Mouse (Mus musculus): Measurements from ENCODE around the gene 4930555G01Rik. TPM values are rescaled to one million over a fixed set of nuclear protein-coding genes. Genes with fewer than 3 reads are reported as not detected.
A peak's percentile ranks its signal among the peaks of the same experiment; 100 is the strongest.
"Not testable (repeated sequence)": the region's sequence is repeated elsewhere in the genome, so short reads cannot be mapped to it uniquely, and the experiment has no call there.

Gene 4930555G01Rik
- not detected in 2 replicates for polyA plus RNA-seq (2012; ENCODE audit: insufficient read depth, insufficient read length, low replicate concordance, missing spikeins)

- H3K4me3 ChIP-seq (ENCODE audit: insufficient read depth, low read depth, low read length); H3K4me1 ChIP-seq (ENCODE audit: control insufficient read depth, insufficient read depth, low read length); H3K27ac ChIP-seq (ENCODE audit: insufficient read depth, low read depth, low read length): not testable (repeated sequence)
- WGBS, result no CpG with 5 or more reads among the region's 3 CpGs
These were observed at the start of gene 4930555G01Rik for GRCm38 (mm10) chr14:5050329-5050728. Gene 4930555G01Rik, plus strand, starts transcription at chr14:5050629.

- not testable (repeated sequence) for H3K4me3 ChIP-seq (ENCODE audit: insufficient read depth, low read depth, low read length); H3K27ac ChIP-seq (ENCODE audit: insufficient read depth, low read depth, low read length); H3K4me1 ChIP-seq (ENCODE audit: control insufficient read depth, insufficient read depth, low read length)
- WGBS, result 77% methylated on average over 1 of the region's 2 CpGs
These were observed 34.8 kb upstream of the 4930555G01Rik start, which contains the start of gene Gm3298 for GRCm38 (mm10) chr14:5015591-5015990. Gene Gm3298, plus strand, starts transcription at chr14:5015891.

GRCm38 (mm10) chr14:5070611-5071490 lies 20.4 kb downstream of the 4930555G01Rik start, which contains the start of gene Gm8281:
Gene Gm8281, plus strand, starts transcription at chr14:5071040.
- H3K4me1 ChIP-seq (ENCODE audit: control insufficient read depth, insufficient read depth, low read length); H3K27ac ChIP-seq (ENCODE audit: insufficient read depth, low read depth, low read length): not testable (repeated sequence)
- H3K4me3 ChIP-seq (ENCODE audit: insufficient read depth, low read depth, low read length), result peak within 1 kb of the TSS; percentile 38
- 0% methylated on average over 22 of the region's 63 CpGs for WGBS

Other genes with a start within 250 kb of the 4930555G01Rik start
- gene Gm3269, start 212.5 kb upstream of the 4930555G01Rik start, polyA plus RNA-seq (2012; ENCODE audit: insufficient read depth, insufficient read length, low replicate concordance, missing spikeins), result not detected in 2 replicates
- not detected in 2 replicates for gene Gm3264, start 195.1 kb upstream of the 4930555G01Rik start, polyA plus RNA-seq (2012; ENCODE audit: insufficient read depth, insufficient read length, low replicate concordance, missing spikeins)
- gene Gm3278, start 158.2 kb upstream of the 4930555G01Rik start, polyA plus RNA-seq (2012; ENCODE audit: insufficient read depth, insufficient read length, low replicate concordance, missing spikeins), result not detected in 2 replicates
- gene Gm8297, start 66.7 kb upstream of the 4930555G01Rik start, polyA plus RNA-seq (2012; ENCODE audit: insufficient read depth, insufficient read length, low replicate concordance, missing spikeins), result not detected in 2 replicates
- not detected in 2 replicates for gene Gm3298, start 34.7 kb upstream of the 4930555G01Rik start, polyA plus RNA-seq (2012; ENCODE audit: insufficient read depth, insufficient read length, low replicate concordance, missing spikeins)
- gene Gm8281, start 20.4 kb downstream of the 4930555G01Rik start, polyA plus RNA-seq (2012; ENCODE audit: insufficient read depth, insufficient read length, low replicate concordance, missing spikeins), result not detected in 2 replicates
- not detected in 2 replicates for gene Gm8279, start 80.9 kb downstream of the 4930555G01Rik start, polyA plus RNA-seq (2012; ENCODE audit: insufficient read depth, insufficient read length, low replicate concordance, missing spikeins)
- not detected in 2 replicates for gene Gm3317, start 113.9 kb downstream of the 4930555G01Rik start, polyA plus RNA-seq (2012; ENCODE audit: insufficient read depth, insufficient read length, low replicate concordance, missing spikeins)
- gene Gm8271, start 135.2 kb downstream of the 4930555G01Rik start, polyA plus RNA-seq (2012; ENCODE audit: insufficient read depth, insufficient read length, low replicate concordance, missing spikeins), result not detected in 2 replicates
- not detected in 2 replicates for gene Gm3526, start 210.0 kb downstream of the 4930555G01Rik start, polyA plus RNA-seq (2012; ENCODE audit: insufficient read depth, insufficient read length, low replicate concordance, missing spikeins)

Data from olfactory bulb, adult 2 months (tissue).